Mouse (Mus musculus): ENCODE results near the gene Dis3l. TPM values are rescaled to one million over a fixed set of nuclear protein-coding genes. Genes with fewer than 3 reads are reported as not detected.

Gene Dis3l
- polyA plus RNA-seq, 1 experiment = 16.3 TPM

GRCm38 (mm10) chr9:64267231-64267630, 73.9 kb downstream of the Dis3l start:
- H3K4me3 ChIP-seq (ENCODE audit: insufficient read depth, low read length) = no peak overlapping the region
- no peaks in the 10 kb centered on the region for H3K4me1 ChIP-seq (ENCODE audit: control insufficient read depth, insufficient read depth, low read length)
- TF ChIP-seq POLR2A (IDR thresholded peaks at IDR 0.05; ENCODE audit: low read depth, low read length) = no peak
- TF ChIP-seq CTCF (IDR thresholded peaks at IDR 0.05; ENCODE audit: borderline replicate concordance, insufficient read depth, low read length) = no peak
- H3K27ac ChIP-seq (ENCODE audit: insufficient read depth, low read length) = no peak overlapping the region

GRCm38 (mm10) chr9:64264813-64265212, 76.3 kb downstream of the Dis3l start:
- no peak overlapping the region for H3K27ac ChIP-seq (ENCODE audit: insufficient read depth, low read length)
- no peak for TF ChIP-seq CTCF (IDR thresholded peaks at IDR 0.05; ENCODE audit: borderline replicate concordance, insufficient read depth, low read length)
- TF ChIP-seq POLR2A (IDR thresholded peaks at IDR 0.05; ENCODE audit: low read depth, low read length) = no peak
- H3K4me1 ChIP-seq (ENCODE audit: control insufficient read depth, insufficient read depth, low read length) = no peaks in the 10 kb centered on the region
- H3K4me3 ChIP-seq (ENCODE audit: insufficient read depth, low read length) = no peak overlapping the region

GRCm38 (mm10) chr9:64261023-64261422, 80.1 kb downstream of the Dis3l start:
- Histone ChIP-seq H3K27ac (ENCODE audit: insufficient read depth, low read length) (peak overlapping the region; percentile 99), H3K4me3 (ENCODE audit: insufficient read depth, low read length) (no peak overlapping the region), H3K4me1 (ENCODE audit: control insufficient read depth, insufficient read depth, low read length) (no peaks in the 10 kb centered on the region)
- TF ChIP-seq CTCF (IDR thresholded peaks at IDR 0.05; ENCODE audit: borderline replicate concordance, insufficient read depth, low read length) (no peak), POLR2A (IDR thresholded peaks at IDR 0.05; ENCODE audit: low read depth, low read length) (no peak)

- no peak for TF ChIP-seq POLR2A (IDR thresholded peaks at IDR 0.05; ENCODE audit: low read depth, low read length)
- no peak for TF ChIP-seq CTCF (IDR thresholded peaks at IDR 0.05; ENCODE audit: borderline replicate concordance, insufficient read depth, low read length)
- Histone ChIP-seq H3K4me1 (ENCODE audit: control insufficient read depth, insufficient read depth, low read length) (no peaks in the 10 kb centered on the region; the same call in 1 of the 2 replicates), H3K27ac (ENCODE audit: insufficient read depth, low read length) (no peak overlapping the region), H3K4me3 (ENCODE audit: insufficient read depth, low read length) (no peak overlapping the region)
Observed at GRCm38 (mm10) chr9:64259906-64260305, 81.2 kb downstream of the Dis3l start.

Other genes starting within 250 kb of the Dis3l start
- not detected in 2 replicates for gene Lctl, start 224.1 kb downstream of the Dis3l start, polyA plus RNA-seq (2011; ENCODE audit: insufficient read length, low read depth, missing spikeins)
- 26.9 and 39.7 TPM in 2 replicates for gene Zwilch, start 168.2 kb downstream of the Dis3l start, polyA plus RNA-seq (2011; ENCODE audit: insufficient read length, low read depth, missing spikeins)
- 1,951 and 2,046 TPM in 2 replicates for gene Rpl4, start 167.9 kb downstream of the Dis3l start, polyA plus RNA-seq (2011; ENCODE audit: insufficient read length, low read depth, missing spikeins)
- 17.8 and 22.1 TPM in 2 replicates for gene Snapc5, start 162.0 kb downstream of the Dis3l start, polyA plus RNA-seq (2011; ENCODE audit: insufficient read length, low read depth, missing spikeins)
- gene Uchl4, start 106.1 kb downstream of the Dis3l start, polyA plus RNA-seq (2011; ENCODE audit: insufficient read length, low read depth, missing spikeins) = 2.5 and 3.1 TPM in 2 replicates
- gene Map2k1, start 87.7 kb downstream of the Dis3l start, polyA plus RNA-seq (2011; ENCODE audit: insufficient read length, low read depth, missing spikeins) = 58.4 and 66.6 TPM in 2 replicates
- 88.9 and 104 TPM in 2 replicates for gene Tipin, start 59.7 kb downstream of the Dis3l start, polyA plus RNA-seq (2011; ENCODE audit: insufficient read length, low read depth, missing spikeins)
- gene Megf11, start 44.3 kb upstream of the Dis3l start, polyA plus RNA-seq (2011; ENCODE audit: insufficient read length, low read depth, missing spikeins) = 0.09 and 0.43 TPM in 2 replicates